Mouse (Mus musculus) myocyte (in vitro differentiated cells): ENCODE data around the gene Btnl2.

ENCODE experiments used
- CEBPB ChIP-seq: IDR thresholded peaks from 2 replicates; pipeline ENCODE4 v1.6.1; 2011; ENCODE audit warnings: mild to moderate bottlenecking, moderate library complexity; ENCODE audit not compliant: poor library complexity, insufficient read depth, severe bottlenecking
- E2F4 ChIP-seq: IDR thresholded peaks from one replicate; pipeline ENCODE4 v1.6.1; 2011; ENCODE audit warnings: mild to moderate bottlenecking, control low read depth, moderate library complexity; ENCODE audit not compliant: insufficient read depth
- MAX ChIP-seq: IDR thresholded peaks from one replicate; pipeline ENCODE4 v1.6.1; 2011; ENCODE audit warnings: low read depth, mild to moderate bottlenecking, control low read depth
- MYOD1 ChIP-seq, 3 experiments: IDR thresholded peaks; one replicate each; pipeline ENCODE4 v1.6.1; 2011; ENCODE audit warnings: control low read depth in 2 of 3, low read depth in 2 of 3, mild to moderate bottlenecking in 2 of 3, moderate library complexity in 1 of 3; ENCODE audit not compliant: insufficient read length in 2 of 3, control insufficient read depth in 1 of 3
- MYOG ChIP-seq, 3 experiments: IDR thresholded peaks; one replicate each; pipeline ENCODE4 v1.6.1; 2011; ENCODE audit warnings: control low read depth in 2 of 3, low read depth in 2 of 3, mild to moderate bottlenecking in 2 of 3; ENCODE audit not compliant: insufficient read length in 2 of 3, control insufficient read depth in 1 of 3, insufficient read depth in 1 of 3
- POLR2A ChIP-seq: IDR thresholded peaks from one replicate; pipeline ENCODE4 v1.6.1; 2011; ENCODE audit warnings: low read depth, mild to moderate bottlenecking, control low read depth, moderate library complexity; ENCODE audit not compliant: insufficient read length
- POLR2AphosphoS2 ChIP-seq: IDR thresholded peaks from one replicate; pipeline ENCODE4 v1.6.1; 2011; ENCODE audit warnings: low read depth, control low read depth; ENCODE audit not compliant: insufficient read length
- REST ChIP-seq: IDR thresholded peaks from one replicate; pipeline ENCODE4 v1.6.1; 2011; ENCODE audit warnings: mild to moderate bottlenecking, control low read depth, moderate library complexity; ENCODE audit not compliant: insufficient read depth, insufficient read length
- SRF ChIP-seq: IDR thresholded peaks from one replicate; pipeline ENCODE4 v1.6.1; 2011; ENCODE audit warnings: low read depth; ENCODE audit not compliant: control insufficient read depth, insufficient read length
- TCF12 ChIP-seq: IDR thresholded peaks from one replicate; pipeline ENCODE4 v1.6.1; 2011; ENCODE audit warnings: mild to moderate bottlenecking, control low read depth; ENCODE audit not compliant: poor library complexity, insufficient read depth, severe bottlenecking
- TCF3 ChIP-seq: IDR thresholded peaks from one replicate; pipeline ENCODE4 v1.6.1; 2011; ENCODE audit warnings: low read depth, control low read depth; ENCODE audit not compliant: insufficient read length
- USF1 ChIP-seq: IDR thresholded peaks from one replicate; pipeline ENCODE4 v1.6.1; 2011; ENCODE audit warnings: low read depth, mild to moderate bottlenecking, control low read depth, moderate library complexity

DNA sequence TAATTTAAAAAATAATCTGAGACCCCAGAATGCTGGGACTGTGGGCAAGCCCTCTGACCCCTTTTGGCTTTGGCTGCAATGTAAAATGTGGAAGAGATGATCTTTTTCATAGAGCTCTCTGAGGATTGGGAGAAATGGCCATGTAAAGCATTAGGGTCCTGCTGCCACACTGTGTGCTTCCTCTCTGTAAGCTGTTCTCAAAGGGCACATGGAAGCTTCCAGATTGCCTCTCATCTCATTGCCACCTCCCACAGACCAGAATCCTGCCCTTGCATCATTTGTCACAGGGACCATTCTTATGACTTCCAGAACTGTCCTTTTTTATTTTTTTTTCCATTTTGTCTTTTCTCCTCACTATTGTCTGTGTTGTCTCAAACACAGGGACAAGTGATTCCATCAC lies 47.4 kb upstream of the Btnl2 start:
- TF ChIP-seq MYOG (IDR thresholded peaks at IDR 0.05; ENCODE audit: control insufficient read depth in 1 of 3, insufficient read depth in 1 of 3, insufficient read length in 2 of 3, low read depth in 2 of 3) = no peak
- no peak for TF ChIP-seq MYOD1 (IDR thresholded peaks at IDR 0.05; ENCODE audit: control insufficient read depth in 1 of 3, insufficient read length in 2 of 3, low read depth in 2 of 3)
- TF ChIP-seq TCF12 = no peak
- TF ChIP-seq USF1 = no peak
- no peak for TF ChIP-seq POLR2A
- no peak for TF ChIP-seq REST
- TF ChIP-seq SRF = no peak
- no peak for TF ChIP-seq TCF3
- no peak for TF ChIP-seq MAX
- TF ChIP-seq POLR2AphosphoS2 = no peak
- TF ChIP-seq E2F4 = no peak
- no peak for TF ChIP-seq CEBPB
